Mouse (Mus musculus) CH12.LX (cell line): ENCODE data around the gene Ajm1. TPM values are rescaled to one million over a fixed set of nuclear protein-coding genes. Genes with fewer than 3 reads are reported as not detected.
A peak's percentile ranks its signal among the peaks of the same experiment; 100 is the strongest.

Source experiments
- DNase-seq: peaks from one replicate; pipeline ENCODE4 v3.0.0-alpha.2; 2013; ENCODE audit errors: extremely low read depth
- H3K27ac ChIP-seq: 2 replicates; pipeline ENCODE4 v1.5.1; 2012; ENCODE audit warnings: low read depth, mild to moderate bottlenecking, control low read depth, moderate library complexity; ENCODE audit not compliant: insufficient read depth
- H3K27me3 ChIP-seq: replicated peaks from 2 replicates; pipeline ENCODE3; 2012; ENCODE audit warnings: inconsistent platforms
- H3K36me3 ChIP-seq, 2 experiments: replicated peaks in 1 of 2; 2 replicates each; pipeline versions ENCODE3 to v1.6.1; 2012; ENCODE audit warnings: inconsistent platforms in 1 of 2, low read length in 1 of 2, mild to moderate bottlenecking in 1 of 2, mixed read lengths in 1 of 2, moderate library complexity in 1 of 2; ENCODE audit not compliant: control insufficient read depth in 1 of 2, insufficient read depth in 1 of 2
- H3K4me1 ChIP-seq, 2 experiments: 2 replicates each; pipeline ENCODE4 v1.6.1; 2012; ENCODE audit warnings: inconsistent platforms in 1 of 2, moderate library complexity in 1 of 2; ENCODE audit not compliant: insufficient read depth in 2 of 2, control insufficient read depth in 1 of 2
- H3K4me2 ChIP-seq: 2 replicates; pipeline ENCODE4 v1.6.1; 2012; ENCODE audit warnings: low read depth, mild to moderate bottlenecking, control low read depth; ENCODE audit not compliant: poor library complexity, insufficient read depth, severe bottlenecking
- H3K4me3 ChIP-seq, 3 experiments: fragments of 150-350 bp in 1 of 3; sonication (generic) in 1 of 3; replicated peaks in 1 of 3; 2 replicates each; pipeline versions ENCODE3 to v1.5.1; 2011 to 2012; ENCODE audit warnings: low read depth in 2 of 3, low read length in 2 of 3, mild to moderate bottlenecking in 2 of 3, moderate library complexity in 2 of 3, control low read depth in 1 of 3, improper control_type of control experiment in 1 of 3, inconsistent platforms in 1 of 3, mixed read lengths in 1 of 3; ENCODE audit not compliant: poor library complexity in 1 of 3
- H3K79me2 ChIP-seq: replicated peaks from 2 replicates; pipeline ENCODE4 v1.6.1; 2012; ENCODE audit warnings: mild to moderate bottlenecking, moderate library complexity; ENCODE audit not compliant: control insufficient read depth, poor library complexity, insufficient read depth, severe bottlenecking; ENCODE audit errors: extremely low read depth
- H3K9ac ChIP-seq: 2 replicates; pipeline ENCODE4 v1.6.1; 2012; ENCODE audit warnings: low read depth, mild to moderate bottlenecking, control low read depth, moderate library complexity; ENCODE audit not compliant: insufficient read depth
- H3K9me3 ChIP-seq: replicated peaks from 2 replicates; pipeline ENCODE3; 2012; ENCODE audit warnings: low read length, inconsistent platforms, mixed read lengths
- CHD1 ChIP-seq: IDR thresholded peaks from 2 replicates; pipeline ENCODE4 v1.6.1; 2012; ENCODE audit warnings: low read depth, low read length, improper control_type of control experiment, inconsistent platforms
- CHD2 ChIP-seq: IDR thresholded peaks from 2 replicates; pipeline ENCODE4 v1.6.1; 2011; ENCODE audit warnings: low read length, improper control_type of control experiment
- CTCF ChIP-seq, 2 experiments: IDR thresholded peaks in 1 of 2; conservative IDR thresholded peaks in 1 of 2; 2 replicates each; pipeline ENCODE4 v1.5.1; 2011 to 2012; ENCODE audit warnings: low read depth in 2 of 2, low read length in 2 of 2, improper control_type of control experiment in 1 of 2, inconsistent platforms in 1 of 2, mild to moderate bottlenecking in 1 of 2, moderate library complexity in 1 of 2
- ELF1 ChIP-seq: IDR thresholded peaks from 2 replicates; pipeline ENCODE4 v1.6.1; 2014; ENCODE audit warnings: low read depth, mild to moderate bottlenecking, inconsistent platforms, low read length, improper control_type of control experiment
- EP300 ChIP-seq: IDR thresholded peaks from 2 replicates; pipeline ENCODE4 v1.6.1; 2011; ENCODE audit warnings: low read length, improper control_type of control experiment
- GABPA ChIP-seq: IDR thresholded peaks from 2 replicates; pipeline ENCODE4 v1.6.1; 2012; ENCODE audit warnings: low read depth, low read length, improper control_type of control experiment, inconsistent platforms; ENCODE audit not compliant: insufficient replicate concordance
- MAFK ChIP-seq: IDR thresholded peaks from 2 replicates; pipeline ENCODE4 v1.6.1; 2011; ENCODE audit warnings: low read length, improper control_type of control experiment; ENCODE audit not compliant: insufficient replicate concordance
- MAZ ChIP-seq: IDR thresholded peaks from 2 replicates; pipeline ENCODE4 v1.6.1; 2012; ENCODE audit warnings: low read depth, mild to moderate bottlenecking, inconsistent platforms, low read length, improper control_type of control experiment, moderate library complexity
- NRF1 ChIP-seq: IDR thresholded peaks from 2 replicates; pipeline ENCODE4 v1.6.1; 2014; ENCODE audit warnings: low read depth, mild to moderate bottlenecking, inconsistent platforms, low read length, improper control_type of control experiment, moderate library complexity
- PAX5 ChIP-seq: IDR thresholded peaks from 2 replicates; pipeline ENCODE4 v1.6.1; 2012; ENCODE audit warnings: low read length, inconsistent platforms, mixed read lengths
- RAD21 ChIP-seq: IDR thresholded peaks from 2 replicates; pipeline ENCODE4 v1.6.1; 2011; ENCODE audit warnings: low read depth, mild to moderate bottlenecking, low read length, improper control_type of control experiment, moderate library complexity
- SIN3A ChIP-seq: IDR thresholded peaks from 2 replicates; pipeline ENCODE4 v1.6.1; 2012; ENCODE audit warnings: low read length, improper control_type of control experiment, inconsistent platforms
- TBP ChIP-seq: conservative IDR thresholded peaks from 2 replicates; pipeline ENCODE4 v1.6.1; 2011; ENCODE audit warnings: low read depth, low read length, improper control_type of control experiment
- USF1 ChIP-seq: IDR thresholded peaks from 2 replicates; pipeline ENCODE4 v1.6.1; 2014; ENCODE audit warnings: low read depth, mild to moderate bottlenecking, inconsistent platforms, low read length, improper control_type of control experiment
- USF2 ChIP-seq: conservative IDR thresholded peaks from 2 replicates; pipeline ENCODE4 v1.6.1; 2011; ENCODE audit warnings: low read depth, low read length, improper control_type of control experiment
- ZMIZ1 ChIP-seq: IDR thresholded peaks from 2 replicates; pipeline ENCODE4 v1.6.1; 2012; ENCODE audit warnings: low read depth, mild to moderate bottlenecking, inconsistent platforms, low read length, improper control_type of control experiment
- dilution Hi-C: fragments of 300-500 bp; cut with MboI; formaldehyde crosslinking; loops from 2 replicates; pipeline ENCODE4 v1.14.3; 2020; ENCODE audit warnings: low sequenced_read_pairs; ENCODE audit not compliant: extremely low pct_unique_long_range_greater_than_20kb, extremely low pct_ligation_motif_present
- in situ Hi-C: fragments of 300-500 bp; cut with MboI; formaldehyde crosslinking; loops from 3 replicates; pipeline ENCODE4 v1.14.3; 2019; ENCODE audit warnings: low sequenced_read_pairs, low pct_ligation_motif_present, low pct_unique_long_range_greater_than_20kb, mixed read lengths
- polyA plus RNA-seq: library from polyadenylated mRNA; unstranded; fragments of >175 nt; gene quantifications from 2 replicates; pipeline ENCODE4 v1.2.1, GENCODE M21; 2012; ENCODE audit warnings: low read depth; ENCODE audit not compliant: insufficient read length
- total RNA-seq, 2 experiments: library from RNA; depleted of rRNA; stranded (reverse); fragments of 300-350 nt in 1 of 2; fragments of >200 nt in 1 of 2; gene quantifications; 2 replicates each; pipeline ENCODE4 v1.2.3; 2012 to 2014

The Ajm1 gene
- total and polyA plus RNA-seq, 3 experiments: 0.31 to 1.4 (median 1.4) TPM

DNA sequence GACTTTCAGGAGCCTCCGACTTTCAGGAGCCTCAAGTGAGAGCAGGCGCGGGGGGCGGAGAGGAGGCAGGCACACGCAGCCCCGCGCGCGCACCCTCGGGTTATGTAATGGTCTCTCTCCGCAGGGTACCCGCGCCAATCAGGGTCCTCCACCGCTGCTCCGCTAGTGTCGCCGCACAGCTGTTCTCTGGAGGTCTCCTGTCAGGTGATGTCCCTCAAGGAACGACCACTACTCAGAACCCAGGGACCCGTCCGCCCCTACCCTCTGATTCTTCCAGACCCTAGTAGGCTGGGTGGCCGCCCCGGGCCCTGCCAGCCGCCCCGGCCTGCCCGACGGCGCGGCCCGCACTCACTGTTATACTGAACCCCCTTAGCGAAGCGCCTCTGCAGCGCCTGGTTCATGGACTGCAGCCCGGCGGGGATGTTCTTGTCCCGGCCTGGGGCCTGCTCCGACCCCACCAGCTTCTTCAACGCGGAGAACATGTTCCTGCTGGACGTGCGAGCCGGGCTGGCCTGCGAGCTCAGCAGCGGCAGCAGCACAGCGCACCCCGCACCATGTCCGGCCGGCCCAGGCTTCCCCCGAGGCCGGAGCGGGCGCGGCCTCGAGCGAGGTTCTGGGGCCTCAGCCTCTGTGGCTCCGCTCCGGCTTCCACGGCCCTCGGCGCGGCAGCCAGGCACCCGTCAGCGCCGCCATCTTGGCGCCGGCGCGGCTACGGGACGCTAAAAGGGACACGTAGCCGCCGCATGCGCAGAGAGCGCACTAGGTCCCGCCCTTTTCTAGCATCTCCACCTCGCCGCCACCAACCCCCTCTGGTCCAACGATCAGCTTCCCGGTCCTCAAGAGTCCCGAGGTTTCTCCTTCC lies 26.4 kb upstream of the Ajm1 start, which contains the start of gene Rabl6 (continued):
- TF ChIP-seq TBP (peak; percentile 61; the same call in 1 of the 2 replicates), USF2 (no peak), ELF1 (peak; percentile 50; the same call in 1 of the 2 replicates), NRF1 (peak; percentile 95), CTCF (conservative IDR thresholded peaks at IDR 0.05 in 1 of 2, IDR thresholded peaks at IDR 0.05 in 1 of 2; ENCODE audit: low read depth in 2 of 2, low read length in 2 of 2) (no peak), USF1 (no peak), MAZ (no peak; the same call in 1 of the 2 replicates), ZMIZ1 (peak; percentile 89), SIN3A (peak; percentile 74)
- TF ChIP-seq, all 38 proteins: peak for 22

DNA sequence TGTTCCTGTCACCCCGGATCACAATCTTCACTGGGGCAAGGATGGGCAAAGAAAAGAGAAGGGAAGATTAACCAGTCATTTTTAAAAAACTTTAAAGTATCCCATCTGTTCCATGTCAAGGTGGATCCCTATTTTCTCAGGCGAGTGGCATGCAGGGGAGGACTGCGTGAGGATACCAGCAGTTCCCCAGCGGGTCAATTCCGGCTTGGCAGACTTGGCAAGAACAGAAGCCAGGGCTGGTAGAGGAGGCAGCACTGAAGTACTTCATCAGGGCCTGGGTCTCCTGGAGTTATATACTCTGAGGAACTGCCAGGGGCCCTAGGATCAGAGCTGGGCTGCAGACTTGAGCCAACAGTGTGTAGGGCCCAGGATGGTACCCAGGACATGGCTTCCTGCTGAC lies 21.0 kb upstream of the Ajm1 start:
- DNase-seq: no peak
- H3K4me3 ChIP-seq: no peak overlapping the region
- no peak for TF ChIP-seq CHD2
- no peak for TF ChIP-seq GABPA
- TF ChIP-seq USF1: no peak
- no peak for TF ChIP-seq MAFK
- TF ChIP-seq PAX5: no peak
- no peak for TF ChIP-seq EP300
- no peak for TF ChIP-seq RAD21
- H3K9me3 ChIP-seq: no peaks in the 10 kb centered on the region
- H3K4me1 ChIP-seq: peaks cover 3 to 23% of the 10 kb centered on the region in 2 experiments
- no peaks in the 10 kb centered on the region for H3K27me3 ChIP-seq
- in situ Hi-C loops: no loop called here
- dilution Hi-C loops: no loop called here
- H3K27ac ChIP-seq: no peak overlapping the region
- H3K79me2 ChIP-seq: peaks cover 14% of the 10 kb centered on the region
- no peak overlapping the region for H3K4me2 ChIP-seq
- no peak overlapping the region for H3K9ac ChIP-seq
- H3K36me3 ChIP-seq: peaks cover 54 to 79% of the 10 kb centered on the region in 2 experiments

- Histone ChIP-seq H3K79me2 (0 out of 2 replicates have a peak, but pooled peaks cover 3% of the 10 kb centered on the region), H3K27ac (no peak overlapping the region), H3K36me3 (peaks cover 74 to 94% of the 10 kb centered on the region in 2 experiments), H3K4me2 (no peak overlapping the region), H3K4me3 (no peak overlapping the region), H3K4me1 (peaks cover 2 to 8% of the 10 kb centered on the region in 2 experiments; a peak in 1 of 4 replicates)
- no peak for TF ChIP-seq CHD1
- TF ChIP-seq, all 38 proteins: peak for 0
- no peak for DNase-seq
- in situ Hi-C loops (no loop called here), dilution Hi-C loops (no loop called here)
- Histone ChIP-seq H3K27me3 (no peaks in the 10 kb centered on the region), H3K9ac (no peak overlapping the region), H3K9me3 (no peaks in the 10 kb centered on the region)
Observed at GRCm38 (mm10) chr2:25600037-25600436, 18.5 kb upstream of the Ajm1 start.
